Mouse (Mus musculus) forebrain, embryonic 14.5 days (tissue): ENCODE results near the gene Pgap2. TPM values are rescaled to one million over a fixed set of nuclear protein-coding genes. Genes with fewer than 3 reads are reported as not detected.
"Not testable (repeated sequence)": the region's sequence is repeated elsewhere in the genome, so short reads cannot be mapped to it uniquely, and the experiment has no call there.

ENCODE experiments used
- ATAC-seq: fragments of 200-750 bp; cut with Nextera tagmentation; 2 replicates; pipeline ENCODE4 v1.8.0; 2017; ENCODE audit warnings: mild to moderate bottlenecking, moderate library complexity
- DNase-seq: peaks from one replicate; pipeline ENCODE4 v3.0.0-alpha.2; 2015; ENCODE audit warnings: low spot score
- H3K27ac ChIP-seq: fragments of 300-500 bp; sonication (generic); 2 replicates; pipeline ENCODE4 v1.5.1; 2014; ENCODE audit warnings: low read depth, mild to moderate bottlenecking, control low read depth, low read length, moderate library complexity
- H3K27me3 ChIP-seq: fragments of 300-500 bp; sonication (generic); replicated peaks from 2 replicates; pipeline ENCODE4 v1.6.1; 2014; ENCODE audit warnings: low read length, control low read depth, mixed read lengths; ENCODE audit not compliant: control insufficient read depth, insufficient read depth
- H3K36me3 ChIP-seq: fragments of 300-500 bp; sonication (generic); 2 replicates; pipeline ENCODE4 v1.6.1; 2014; ENCODE audit warnings: low read length, control low read depth; ENCODE audit not compliant: control insufficient read depth, insufficient read depth
- H3K4me1 ChIP-seq: fragments of 300-500 bp; sonication (generic); 2 replicates; pipeline ENCODE4 v1.6.1; 2014; ENCODE audit warnings: antibody characterized with exemption, low read length, control low read depth; ENCODE audit not compliant: control insufficient read depth, insufficient read depth
- H3K4me2 ChIP-seq: fragments of 300-500 bp; sonication (generic); 2 replicates; pipeline ENCODE4 v1.6.1; 2014; ENCODE audit warnings: mild to moderate bottlenecking, control low read depth, low read length
- H3K4me3 ChIP-seq: fragments of 300-500 bp; sonication (generic); 2 replicates; pipeline ENCODE4 v1.5.1; 2014; ENCODE audit warnings: low read depth, low read length, control low read depth
- H3K9ac ChIP-seq: fragments of 300-500 bp; sonication (generic); 2 replicates; pipeline ENCODE4 v1.6.1; 2014; ENCODE audit warnings: mild to moderate bottlenecking, low read length, control low read depth, moderate library complexity
- H3K9me3 ChIP-seq: fragments of 300-500 bp; sonication (generic); replicated peaks from 2 replicates; pipeline ENCODE4 v1.6.1; 2016; ENCODE audit warnings: low read length, control low read depth, mixed read lengths; ENCODE audit not compliant: control insufficient read depth
- WGBS: fragments of 180-500 bp; shearing (Covaris S2); extraction: QIAGEN DNeasy Blood & Tissue Kit; methylation state at CpG from one replicate; pipeline ENCODE4 v1.1.7; 2014; 5-methylcytosine and 5-hydroxymethylcytosine counted together
- polyA plus RNA-seq: library from polyadenylated mRNA; unstranded; fragments of >200 nt; fragmentation: Nextera tagmentation; extraction: Ambion mirVana; gene quantifications from 2 replicates; pipeline ENCODE4 v1.2.1, GENCODE M21; 2014

Pgap2 gene
- polyA plus RNA-seq, 1 experiment from 2014 or later, result 54.1 TPM

DNA sequence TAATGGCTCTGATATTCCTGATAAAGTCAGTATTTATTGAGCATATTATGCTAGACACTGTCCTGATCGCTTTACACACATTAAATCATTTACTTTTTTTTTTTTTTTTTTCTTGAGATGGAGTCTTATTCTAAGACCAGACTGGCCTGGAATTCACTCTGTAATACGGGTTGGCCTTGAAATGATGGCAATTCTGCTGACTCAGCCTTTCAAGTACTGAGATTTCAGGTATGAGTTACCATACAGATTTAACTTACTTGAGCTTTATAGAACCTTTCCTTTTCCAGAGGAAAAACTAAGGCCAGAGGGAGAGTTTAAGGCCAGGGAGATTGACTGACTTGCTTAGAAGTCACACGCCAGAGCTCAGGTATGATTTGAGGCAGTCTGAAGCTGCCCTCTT, 46.6 kb downstream of the Pgap2 start:
- ATAC-seq (no peak), DNase-seq (no peak)
- 83% methylated on average over 3 of the region's 3 CpGs for WGBS
- H3K27me3 ChIP-seq, result no peaks in the 10 kb centered on the region
- no peaks in the 10 kb centered on the region for H3K4me1 ChIP-seq
- H3K9me3 ChIP-seq, result no peaks in the 10 kb centered on the region
- no peaks in the 10 kb centered on the region for H3K36me3 ChIP-seq
- no peak overlapping the region for H3K27ac ChIP-seq
- no peak overlapping the region for H3K4me2 ChIP-seq
- no peak overlapping the region for H3K9ac ChIP-seq
- H3K4me3 ChIP-seq, result no peak overlapping the region

- Histone ChIP-seq H3K36me3 (no peaks in the 10 kb centered on the region), H3K27ac (no peak overlapping the region), H3K9me3 (no peaks in the 10 kb centered on the region), H3K4me2 (no peak overlapping the region), H3K9ac (no peak overlapping the region), H3K27me3 (no peaks in the 10 kb centered on the region), H3K4me1 (no peaks in the 10 kb centered on the region), H3K4me3 (no peak overlapping the region)
- ATAC-seq (peak; percentile 90), DNase-seq (peak; percentile 87)
- 18% methylated on average over 4 of the region's 4 CpGs for WGBS
Observed at GRCm38 (mm10) chr7:102258189-102258588, 48.2 kb downstream of the Pgap2 start.

DNA sequence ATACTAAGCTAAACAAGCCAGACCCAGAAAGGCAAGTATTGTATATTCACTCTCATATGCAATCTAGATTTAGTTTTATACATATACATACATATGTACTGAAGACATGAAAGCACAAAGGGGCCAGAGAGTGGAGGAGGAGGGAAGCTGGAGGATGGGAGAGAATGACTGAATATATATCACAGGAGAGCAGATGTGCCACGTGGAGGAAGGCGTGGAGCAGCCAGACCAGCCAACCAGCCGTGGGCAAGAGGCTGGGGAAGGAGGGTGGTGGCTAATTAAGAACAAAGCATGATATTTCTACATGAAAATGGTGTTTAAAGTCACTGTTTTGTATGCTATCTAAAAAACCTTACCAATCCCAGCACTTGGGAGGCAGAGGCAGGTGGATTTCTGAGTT, 48.7 kb downstream of the Pgap2 start:
- Histone ChIP-seq H3K4me1 (no peaks in the 10 kb centered on the region), H3K27ac (no peak overlapping the region), H3K27me3 (no peaks in the 10 kb centered on the region), H3K36me3 (no peaks in the 10 kb centered on the region), H3K4me3 (no peak overlapping the region), H3K9ac (no peak overlapping the region), H3K9me3 (no peaks in the 10 kb centered on the region), H3K4me2 (no peak overlapping the region)
- ATAC-seq (no peak), DNase-seq (no peak)
- 66% methylated on average over 3 of the region's 3 CpGs for WGBS

DNA sequence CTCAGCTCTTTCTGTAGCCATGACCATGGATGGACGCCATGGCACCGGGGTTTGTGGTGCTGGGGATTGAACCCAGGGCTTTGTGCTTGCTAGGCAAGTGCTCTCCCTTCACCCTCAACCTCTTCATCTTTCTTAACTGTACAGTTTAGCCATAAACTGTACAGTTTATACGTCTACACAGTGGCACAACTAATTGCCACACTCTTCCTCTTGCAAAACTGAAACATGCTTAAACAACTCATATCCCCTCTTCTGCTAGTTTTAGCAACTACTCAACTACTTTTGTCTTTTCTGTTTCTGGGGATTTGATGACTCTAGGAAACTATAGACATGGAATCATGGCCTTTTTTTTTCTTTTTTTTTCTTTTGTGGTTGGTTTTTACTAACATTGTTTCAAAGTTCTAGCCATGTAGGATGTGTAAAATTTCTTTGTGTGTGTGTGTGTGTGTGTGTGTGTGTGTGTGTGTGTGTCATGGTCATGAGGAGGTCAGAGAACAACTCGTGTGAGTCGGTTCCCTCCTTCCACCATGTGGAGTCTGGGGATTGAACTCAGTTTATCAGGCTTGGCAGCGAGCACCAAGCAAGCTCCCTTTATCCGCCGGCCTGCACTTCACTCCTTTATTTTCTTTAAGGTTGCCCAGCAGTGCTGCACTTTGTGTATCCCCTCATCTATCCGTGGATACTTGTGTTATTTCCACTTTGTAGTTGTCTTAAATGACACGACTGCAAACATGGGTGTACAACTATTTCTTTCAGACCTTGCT, 49.9 kb downstream of the Pgap2 start:
- no peaks in the 10 kb centered on the region for H3K36me3 ChIP-seq
- H3K9ac ChIP-seq, result no peak overlapping the region
- H3K4me3 ChIP-seq, result no peak overlapping the region
- H3K4me1 ChIP-seq, result no peaks in the 10 kb centered on the region
- 80% methylated on average over 10 of the region's 10 CpGs for WGBS
- DNase-seq (no peak), ATAC-seq (no peak)
- no peak overlapping the region for H3K4me2 ChIP-seq
- no peaks in the 10 kb centered on the region for H3K9me3 ChIP-seq
- no peak overlapping the region for H3K27ac ChIP-seq
- H3K27me3 ChIP-seq, result no peaks in the 10 kb centered on the region

- Histone ChIP-seq H3K4me2 (no peak overlapping the region), H3K27me3 (no peaks in the 10 kb centered on the region), H3K9me3 (no peaks in the 10 kb centered on the region), H3K4me1 (no peaks in the 10 kb centered on the region), H3K27ac (no peak overlapping the region), H3K36me3 (no peaks in the 10 kb centered on the region), H3K9ac (no peak overlapping the region), H3K4me3 (no peak overlapping the region)
- no peak for ATAC-seq
- 90% methylated on average over 1 of the region's 1 CpGs for WGBS
- DNase-seq, result no peak
Observed at GRCm38 (mm10) chr7:102260518-102260917, 50.5 kb downstream of the Pgap2 start.

- 88% methylated on average over 2 of the region's 2 CpGs for WGBS
- Histone ChIP-seq H3K4me1 (no peaks in the 10 kb centered on the region), H3K9ac (no peak overlapping the region), H3K4me3 (no peak overlapping the region), H3K27ac (no peak overlapping the region), H3K9me3 (no peaks in the 10 kb centered on the region), H3K27me3 (no peaks in the 10 kb centered on the region), H3K4me2 (no peak overlapping the region), H3K36me3 (no peaks in the 10 kb centered on the region)
- no peak for ATAC-seq
- no peak for DNase-seq
Observed at GRCm38 (mm10) chr7:102263020-102263419, 53.0 kb downstream of the Pgap2 start.

GRCm38 (mm10) chr7:102266021-102266400, 56.0 kb downstream of the Pgap2 start:
- H3K9me3 ChIP-seq, DNase-seq, H3K36me3 ChIP-seq, H3K4me1 ChIP-seq, ATAC-seq, H3K27ac ChIP-seq, H3K9ac ChIP-seq, H3K4me3 ChIP-seq, H3K4me2 ChIP-seq, H3K27me3 ChIP-seq: not testable (repeated sequence)
- 94% methylated on average over 10 of the region's 10 CpGs for WGBS

DNA sequence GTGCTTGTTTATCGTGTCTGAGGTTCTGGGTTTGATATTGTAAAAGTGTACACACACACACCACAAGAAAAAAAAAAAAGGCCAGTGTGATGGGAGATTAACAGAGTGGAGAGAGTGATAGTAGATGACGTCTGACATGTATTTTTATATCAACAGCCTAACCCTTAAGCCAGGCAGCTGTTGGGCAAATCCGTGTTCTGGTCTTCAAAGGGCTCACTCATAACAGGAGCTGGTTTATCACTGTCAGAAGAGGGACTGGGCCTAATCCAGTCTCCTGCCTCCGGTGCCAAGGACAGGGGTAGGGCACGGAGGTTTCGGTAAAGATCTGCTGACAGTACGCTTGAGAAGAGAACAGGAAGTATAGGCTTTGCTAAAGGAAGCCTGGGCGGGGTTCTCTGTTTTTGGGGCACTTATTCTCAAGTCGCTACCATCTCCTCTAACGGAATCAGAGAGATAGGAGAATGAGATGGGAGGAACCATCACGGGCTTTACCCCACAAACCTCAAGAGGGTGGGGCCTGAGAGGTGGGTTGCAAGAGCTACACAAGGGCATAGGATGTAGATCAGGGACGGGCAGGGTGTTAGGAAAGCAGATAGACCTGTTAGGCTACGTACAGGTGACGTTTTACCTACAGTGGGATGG, 56.5 kb downstream of the Pgap2 start:
- ATAC-seq (no peak), DNase-seq (no peak)
- no peak overlapping the region for H3K9ac ChIP-seq
- H3K4me1 ChIP-seq, result peaks cover 4% of the 10 kb centered on the region; the same call in 1 of the 2 replicates
- no peaks in the 10 kb centered on the region for H3K9me3 ChIP-seq
- no peaks in the 10 kb centered on the region for H3K27me3 ChIP-seq
- H3K36me3 ChIP-seq, result no peaks in the 10 kb centered on the region
- H3K4me3 ChIP-seq, result peak overlapping the region; percentile 87; the same call in 1 of the 2 replicates
- 49% methylated on average over 14 of the region's 14 CpGs for WGBS
- no peak overlapping the region for H3K27ac ChIP-seq
- H3K4me2 ChIP-seq, result no peak overlapping the region

DNA sequence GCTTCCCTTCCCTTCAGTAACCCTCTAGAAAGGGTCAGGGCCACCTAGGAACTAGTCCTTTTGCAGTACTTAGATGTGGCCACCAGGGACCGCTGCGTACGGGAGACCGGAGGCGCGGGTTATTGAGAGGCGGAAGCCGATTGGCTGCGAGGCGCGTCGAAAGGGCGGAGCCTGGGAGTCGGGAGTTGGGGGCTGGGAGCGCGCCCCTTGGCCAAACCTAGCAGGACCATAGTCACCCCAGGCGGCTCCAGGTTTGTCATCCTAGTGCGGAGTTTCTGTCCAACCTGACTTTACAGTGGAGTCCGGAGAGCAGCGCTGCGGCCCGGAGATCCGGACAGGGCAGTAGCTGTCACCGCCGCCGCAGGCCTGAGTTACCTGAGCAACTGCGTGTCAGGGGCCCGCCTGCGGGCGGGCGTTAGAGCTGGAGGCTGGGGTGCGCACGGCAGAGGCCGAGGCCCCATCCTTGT, 57.1 kb downstream of the Pgap2 start:
- DNase-seq, result peak; percentile 96

More for the DNA sequence above, 57.1 kb downstream of the Pgap2 start:
- peak; percentile 94 for ATAC-seq
- H3K27me3 ChIP-seq, result no peaks in the 10 kb centered on the region
- under 1% methylated on average over 34 of the region's 34 CpGs for WGBS
- no peaks in the 10 kb centered on the region for H3K9me3 ChIP-seq
- peak overlapping the region; percentile 87 for H3K4me3 ChIP-seq
- peak overlapping the region; percentile 39; the same call in 1 of the 2 replicates for H3K27ac ChIP-seq
- peak overlapping the region; percentile 70 for H3K9ac ChIP-seq
- H3K4me2 ChIP-seq, result peak overlapping the region; percentile 92
- no peaks in the 10 kb centered on the region for H3K36me3 ChIP-seq
- peaks cover 4% of the 10 kb centered on the region; the same call in 1 of the 2 replicates for H3K4me1 ChIP-seq
